Mouse (Mus musculus): Measurements from ENCODE around the gene Slc10a3. TPM values are rescaled to one million over a fixed set of nuclear protein-coding genes. Genes with fewer than 3 reads are reported as not detected.
A peak's percentile ranks its signal among the peaks of the same experiment; 100 is the strongest.

Gene Slc10a3
- polyA plus RNA-seq, 1 experiment from 2014 or later, result 12.0 TPM

DNA sequence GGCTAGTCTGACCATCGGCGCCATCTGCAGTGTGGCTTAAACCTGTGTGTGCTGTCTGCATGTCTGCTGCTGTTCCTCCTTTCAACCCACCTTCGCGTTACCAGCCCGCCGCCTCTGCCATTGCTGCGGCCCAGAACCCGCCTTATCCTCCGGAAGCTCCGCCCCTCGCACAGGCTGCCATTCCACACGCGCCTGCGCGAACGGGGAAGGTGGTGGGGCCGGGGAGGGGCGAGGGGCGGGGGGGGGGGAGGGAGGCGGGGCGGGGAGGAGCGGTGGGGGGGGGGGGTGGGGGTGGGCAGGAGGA lies 19.7 kb downstream of the Slc10a3 start, which contains the start of gene Lage3:
TSS of gene Lage3 (minus strand) at position 152 of the 304 bp plus-strand sequence.
- Histone ChIP-seq H3K36me3 (no peaks in the 10 kb centered on the region), H3K4me1 (replicated peaks) (no peaks in the 10 kb centered on the region), H3K4me3 (peak within 1 kb of the TSS; percentile 56), H3K27me3 (no peaks in the 10 kb centered on the region), H3K4me2 (peak within 1 kb of the TSS; percentile 65), H3K9ac (peak within 1 kb of the TSS; percentile 58), H3K27ac (peak within 1 kb of the TSS; percentile 45; the same call in 1 of the 2 replicates), H3K9me3 (replicated peaks) (no peaks in the 10 kb centered on the region)
- ATAC-seq (replicated peaks; ENCODE audit: insufficient number of reproducible peaks, insufficient read depth, low FRiP score, low read depth), result peak; percentile 75; the same call in 1 of the 2 replicates
- WGBS, result 10% methylated on average over 11 of the region's 22 CpGs

DNA sequence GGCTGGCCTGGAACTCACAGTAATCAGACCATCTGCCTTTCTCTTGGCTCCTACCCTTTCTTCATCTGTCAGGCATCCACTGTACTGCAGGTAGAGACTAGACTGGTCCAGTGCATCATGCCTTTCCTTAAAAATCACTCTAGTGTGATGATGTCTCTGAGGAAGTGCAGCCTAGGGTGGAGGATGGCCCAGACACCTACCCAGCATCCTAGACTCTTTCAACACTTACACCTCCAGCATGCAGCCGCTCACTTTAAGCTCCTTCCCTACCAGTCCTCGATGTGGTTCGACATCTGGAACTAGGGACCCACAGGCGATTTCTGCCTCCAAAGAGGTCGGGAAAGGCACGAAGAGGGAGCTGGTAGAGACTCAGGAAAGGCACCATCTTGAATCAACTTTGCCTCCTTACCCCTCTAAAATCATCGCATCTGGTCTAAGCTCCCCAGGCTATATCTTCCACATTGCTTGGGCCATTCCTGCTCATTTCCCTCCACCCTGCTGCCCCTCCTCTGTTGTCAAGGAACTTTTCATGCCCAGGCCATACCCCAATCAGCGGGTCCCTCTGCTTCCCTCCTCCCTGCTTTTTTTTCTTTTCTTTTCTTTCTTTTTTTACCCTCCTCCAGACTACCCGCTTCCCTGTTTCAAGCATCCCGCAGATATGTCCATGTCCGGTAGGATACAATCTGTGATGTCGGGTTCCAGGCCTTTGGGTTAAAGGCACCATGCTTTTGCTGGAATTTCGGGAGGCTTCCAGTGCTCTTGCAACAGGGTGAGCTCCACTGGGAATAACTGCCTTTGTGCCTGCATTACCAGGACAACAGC lies 20.3 kb downstream of the Slc10a3 start:
- peak overlapping the region; percentile 45; the same call in 1 of the 2 replicates for H3K27ac ChIP-seq
- WGBS, result 26% methylated on average over 13 of the region's 13 CpGs

DNA sequence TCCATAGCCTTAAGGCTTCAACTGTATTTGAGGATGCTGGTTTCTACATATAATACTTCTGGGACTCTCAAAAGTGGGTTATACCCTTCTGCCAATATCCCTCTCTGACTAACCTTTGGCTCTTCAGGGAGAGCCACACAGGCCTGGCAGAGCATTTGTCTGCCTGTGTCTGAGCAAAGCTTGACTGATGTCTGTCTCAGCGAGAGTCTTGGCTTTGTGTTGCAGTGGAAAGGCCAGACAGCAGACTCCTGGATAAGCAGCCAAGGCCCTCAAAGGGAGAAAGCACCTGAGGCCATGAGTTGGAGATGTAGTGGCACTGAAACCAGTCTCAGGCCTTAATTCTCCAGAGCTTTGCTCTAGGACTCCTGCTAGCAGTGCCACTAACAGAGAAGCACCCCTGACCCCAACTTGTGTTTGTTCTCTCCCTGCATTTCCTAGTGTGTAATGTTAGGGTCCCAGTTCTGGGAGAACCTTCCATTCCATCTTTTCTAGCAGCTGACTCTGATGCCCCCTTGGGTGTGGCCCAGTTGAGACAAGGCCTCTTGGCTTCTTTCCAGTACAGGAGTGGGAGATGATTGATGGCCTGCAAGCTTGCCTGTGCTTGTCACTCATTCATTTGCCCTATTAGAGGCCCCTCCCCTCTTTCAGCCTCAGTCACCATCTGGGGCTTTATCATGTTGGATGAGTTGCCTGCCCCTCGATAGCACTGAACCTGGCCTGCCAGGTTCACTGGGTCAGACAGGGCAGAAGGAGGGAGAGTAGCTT lies 42.8 kb downstream of the Slc10a3 start:
- H3K4me2 ChIP-seq, result peak overlapping the region; percentile 71

More for the DNA sequence above, 20.3 kb downstream of the Slc10a3 start:
- peak overlapping the region; percentile 65 for H3K4me2 ChIP-seq
- H3K4me3 ChIP-seq, result peak overlapping the region; percentile 56
- no peaks in the 10 kb centered on the region for H3K9me3 ChIP-seq (replicated peaks)
- H3K9ac ChIP-seq, result peak overlapping the region; percentile 58
- H3K4me1 ChIP-seq (replicated peaks), result no peaks in the 10 kb centered on the region
- no peak for ATAC-seq (replicated peaks; ENCODE audit: insufficient number of reproducible peaks, insufficient read depth, low FRiP score, low read depth)
- no peaks in the 10 kb centered on the region for H3K27me3 ChIP-seq
- H3K36me3 ChIP-seq, result no peaks in the 10 kb centered on the region

DNA sequence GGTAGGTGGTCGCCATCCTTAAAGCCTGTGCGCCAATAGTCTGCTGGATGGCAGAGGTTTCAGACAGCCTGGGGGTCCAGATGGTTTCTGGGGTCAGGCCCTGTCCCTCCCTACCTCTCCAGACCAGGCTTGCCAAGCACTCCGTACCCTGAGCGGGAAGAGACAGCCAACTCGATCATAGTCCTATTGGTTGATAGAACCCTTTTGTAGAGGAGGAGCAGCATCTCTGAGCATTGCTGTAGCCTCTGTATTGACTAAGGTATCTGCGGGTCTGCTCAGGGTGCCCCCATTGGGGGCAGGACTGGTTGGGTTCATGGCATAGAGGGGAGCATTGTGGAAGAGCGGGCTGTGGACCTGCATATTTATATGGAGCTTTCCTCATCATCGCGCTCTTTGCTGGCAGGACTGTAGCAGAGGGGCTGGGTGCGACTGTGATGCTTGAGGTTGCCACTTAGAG lies 43.9 kb downstream of the Slc10a3 start:
- H3K27me3 ChIP-seq, result no peaks in the 10 kb centered on the region
- peak overlapping the region; percentile 53 for H3K4me3 ChIP-seq
- 31% methylated on average over 10 of the region's 10 CpGs for WGBS
- peaks cover 15% of the 10 kb centered on the region for H3K4me1 ChIP-seq (replicated peaks)
- H3K27ac ChIP-seq, result no peak overlapping the region
- H3K9me3 ChIP-seq (replicated peaks), result no peaks in the 10 kb centered on the region
- H3K36me3 ChIP-seq, result no peaks in the 10 kb centered on the region
- peak overlapping the region; percentile 66 for H3K9ac ChIP-seq
- peak; percentile 8; the same call in 1 of the 2 replicates for ATAC-seq (replicated peaks; ENCODE audit: insufficient number of reproducible peaks, insufficient read depth, low FRiP score, low read depth)
- H3K4me2 ChIP-seq, result peak overlapping the region; percentile 71

More for the DNA sequence above, 42.8 kb downstream of the Slc10a3 start:
- Histone ChIP-seq H3K36me3 (no peaks in the 10 kb centered on the region), H3K9me3 (replicated peaks) (no peaks in the 10 kb centered on the region), H3K4me1 (replicated peaks) (peaks cover 15% of the 10 kb centered on the region), H3K9ac (no peak overlapping the region), H3K27ac (no peak overlapping the region), H3K4me3 (peak overlapping the region; percentile 53), H3K27me3 (no peaks in the 10 kb centered on the region)
- WGBS, result 44% methylated on average over 2 of the region's 2 CpGs
- ATAC-seq (replicated peaks; ENCODE audit: insufficient number of reproducible peaks, insufficient read depth, low FRiP score, low read depth), result no peak

DNA sequence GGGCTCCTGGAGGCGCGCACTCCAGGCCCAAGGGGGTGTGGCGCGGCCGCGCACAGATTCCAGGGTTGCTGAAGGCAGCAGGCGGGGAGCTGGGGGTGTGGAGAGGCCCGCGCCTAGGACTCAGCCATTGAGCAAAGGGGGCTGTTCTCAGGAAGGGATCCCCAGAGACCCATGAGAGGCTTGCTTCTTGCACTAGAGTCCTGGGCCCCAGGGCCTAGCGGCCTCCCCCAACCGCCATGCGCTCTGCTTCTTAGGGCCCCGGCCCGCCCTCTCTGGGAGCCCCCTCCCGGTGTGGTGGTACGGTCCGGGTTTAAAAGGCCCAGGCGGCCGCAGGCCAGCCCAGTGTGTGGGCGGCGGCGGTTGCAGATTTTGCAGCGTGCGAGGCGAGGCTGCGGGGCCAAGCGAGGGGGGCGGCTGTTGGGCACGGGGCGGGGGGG lies 44.4 kb downstream of the Slc10a3 start, which contains the start of gene Plxna3:
TSS of gene Plxna3 (plus strand) at position 342 of the 437 bp plus-strand sequence.
- H3K4me3 ChIP-seq, result peak within 1 kb of the TSS; percentile 53
- peak within 1 kb of the TSS; percentile 77 for H3K27ac ChIP-seq
- H3K36me3 ChIP-seq, result no peaks in the 10 kb centered on the region
- H3K27me3 ChIP-seq, result no peaks in the 10 kb centered on the region
- peak; percentile 88 for ATAC-seq (replicated peaks; ENCODE audit: insufficient number of reproducible peaks, insufficient read depth, low FRiP score, low read depth)
- H3K4me1 ChIP-seq (replicated peaks), result peaks cover 15% of the 10 kb centered on the region
- peak within 1 kb of the TSS; percentile 71 for H3K4me2 ChIP-seq
- H3K9me3 ChIP-seq (replicated peaks), result no peaks in the 10 kb centered on the region
- peak within 1 kb of the TSS; percentile 66 for H3K9ac ChIP-seq
- 15% methylated on average over 30 of the region's 30 CpGs for WGBS

Other genes starting within 250 kb of the Slc10a3 start
- gene Opn1mw, start 245.9 kb downstream of the Slc10a3 start, polyA plus RNA-seq (2015; fragmentation: Nextera tagmentation; extraction: Ambion mirVana), result not detected in 2 replicates
- 10.5 and 12.0 TPM in 2 replicates for gene Mecp2, start 238.0 kb downstream of the Slc10a3 start, polyA plus RNA-seq (2015; fragmentation: Nextera tagmentation; extraction: Ambion mirVana)
- gene Tex28, start 205.5 kb downstream of the Slc10a3 start, polyA plus RNA-seq (2015; fragmentation: Nextera tagmentation; extraction: Ambion mirVana), result not detected in 2 replicates
- gene Tktl1, start 196.1 kb downstream of the Slc10a3 start, polyA plus RNA-seq (2015; fragmentation: Nextera tagmentation; extraction: Ambion mirVana), result not detected in 2 replicates
- 124 and 188 TPM in 2 replicates for gene Flna, start 123.5 kb downstream of the Slc10a3 start, polyA plus RNA-seq (2015; fragmentation: Nextera tagmentation; extraction: Ambion mirVana)
- gene Emd, start 118.7 kb downstream of the Slc10a3 start, polyA plus RNA-seq (2015; fragmentation: Nextera tagmentation; extraction: Ambion mirVana), result 14.5 and 14.9 TPM in 2 replicates
- gene Rpl10, start 102.5 kb downstream of the Slc10a3 start, polyA plus RNA-seq (2015; fragmentation: Nextera tagmentation; extraction: Ambion mirVana), result 413 and 447 TPM in 2 replicates
- gene Taz, start 91.4 kb downstream of the Slc10a3 start, polyA plus RNA-seq (2015; fragmentation: Nextera tagmentation; extraction: Ambion mirVana), result 70.3 and 76.6 TPM in 2 replicates
- 14.3 and 17.2 TPM in 2 replicates for gene Dnase1l1, start 91.0 kb downstream of the Slc10a3 start, polyA plus RNA-seq (2015; fragmentation: Nextera tagmentation; extraction: Ambion mirVana)
- gene Atp6ap1, start 76.3 kb downstream of the Slc10a3 start, polyA plus RNA-seq (2015; fragmentation: Nextera tagmentation; extraction: Ambion mirVana), result 109 and 128 TPM in 2 replicates
- 134 and 163 TPM in 2 replicates for gene Gdi1, start 68.4 kb downstream of the Slc10a3 start, polyA plus RNA-seq (2015; fragmentation: Nextera tagmentation; extraction: Ambion mirVana)
- gene Fam50a, start 60.3 kb downstream of the Slc10a3 start, polyA plus RNA-seq (2015; fragmentation: Nextera tagmentation; extraction: Ambion mirVana), result 48.0 and 53.1 TPM in 2 replicates
- 3.6 and 6.8 TPM in 2 replicates for gene Plxna3, start 44.3 kb downstream of the Slc10a3 start, polyA plus RNA-seq (2015; fragmentation: Nextera tagmentation; extraction: Ambion mirVana)
- 80.3 and 87.5 TPM in 2 replicates for gene Lage3, start 19.7 kb downstream of the Slc10a3 start, polyA plus RNA-seq (2015; fragmentation: Nextera tagmentation; extraction: Ambion mirVana)
- gene Ubl4a, start 131 bp downstream of the Slc10a3 start, polyA plus RNA-seq (2015; fragmentation: Nextera tagmentation; extraction: Ambion mirVana), result 56.4 and 62.2 TPM in 2 replicates
- 26.8 and 31.2 TPM in 2 replicates for gene Fam3a, start 19.9 kb upstream of the Slc10a3 start, polyA plus RNA-seq (2015; fragmentation: Nextera tagmentation; extraction: Ambion mirVana)
- 18.2 and 18.9 TPM in 2 replicates for gene Ikbkg, start 19.9 kb upstream of the Slc10a3 start, polyA plus RNA-seq (2015; fragmentation: Nextera tagmentation; extraction: Ambion mirVana)
- 15.4 and 21.4 TPM in 2 replicates for gene G6pdx, start 55.8 kb upstream of the Slc10a3 start, polyA plus RNA-seq (2015; fragmentation: Nextera tagmentation; extraction: Ambion mirVana)
- gene Gm6880, start 108.0 kb upstream of the Slc10a3 start, polyA plus RNA-seq (2015; fragmentation: Nextera tagmentation; extraction: Ambion mirVana), result not detected in 2 replicates
- not detected in 2 replicates for gene Olfr1326-ps1, start 201.5 kb upstream of the Slc10a3 start, polyA plus RNA-seq (2015; fragmentation: Nextera tagmentation; extraction: Ambion mirVana)
- not detected in 2 replicates for gene Olfr1325, start 219.3 kb upstream of the Slc10a3 start, polyA plus RNA-seq (2015; fragmentation: Nextera tagmentation; extraction: Ambion mirVana)

Measured in heart, embryonic 15.5 days (tissue).